Mouse (Mus musculus): Measurements from ENCODE around the gene Smim6.

DNA sequence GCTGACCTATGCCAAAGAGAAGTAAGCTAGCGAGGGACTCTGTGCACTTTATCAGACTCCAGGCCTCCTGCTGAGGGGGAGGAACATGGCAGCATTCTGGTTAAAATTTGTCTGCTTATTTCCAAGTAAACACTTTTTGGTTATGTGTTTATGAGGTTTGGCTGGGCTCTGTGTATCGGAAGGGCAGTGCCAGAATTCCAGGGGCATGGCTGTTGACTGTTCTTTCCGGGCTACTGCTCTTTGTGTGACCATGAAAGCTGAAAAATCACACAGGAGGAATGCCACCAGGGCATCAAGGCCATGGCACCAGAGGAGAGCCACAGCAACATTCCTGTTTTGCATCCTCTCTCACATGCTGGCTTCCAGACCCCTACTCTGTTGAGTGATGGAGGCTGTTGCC, 5.7 kb upstream of the Smim6 start:
- TF ChIP-seq POLR2A (IDR thresholded peaks at IDR 0.05; ENCODE audit: insufficient read depth, low read depth, low read length) = no peak
- TF ChIP-seq CTCF (IDR thresholded peaks at IDR 0.05; ENCODE audit: insufficient read depth, low read depth, low read length) = no peak

Measured in olfactory bulb, adult 2 months (tissue).